Mouse (Mus musculus): ENCODE results near the gene Olfr97.
A peak's percentile ranks its signal among the peaks of the same experiment; 100 is the strongest.
"Not testable (repeated sequence)": the region's sequence is repeated elsewhere in the genome, so short reads cannot be mapped to it uniquely, and the experiment has no call there.

The Olfr97 gene

GRCm38 (mm10) chr17:37237230-37237629 lies at the start of gene Olfr97:
Gene Olfr97 (minus strand): TSS chr17:37237330.
- DNase-seq: not testable (repeated sequence)

GRCm38 (mm10) chr17:37283360-37283759 lies 46.2 kb upstream of the Olfr97 start, which contains the start of gene Olfr99:
Gene Olfr99 (minus strand): TSS chr17:37283460.
- DNase-seq: no peak

- no peak for DNase-seq
Observed at GRCm38 (mm10) chr17:37280331-37280730, 43.2 kb upstream of the Olfr97 start.

GRCm38 (mm10) chr17:37276573-37276972 lies 39.4 kb upstream of the Olfr97 start:
- DNase-seq: no peak

GRCm38 (mm10) chr17:37275626-37276248 lies 38.6 kb upstream of the Olfr97 start:
- DNase-seq: no peak

- peak; percentile 58 to 71 for DNase-seq
Observed at GRCm38 (mm10) chr17:37270702-37271092, 33.6 kb upstream of the Olfr97 start.

- peak; percentile 74 to 90 for DNase-seq
Observed at GRCm38 (mm10) chr17:37270058-37270701, 33.0 kb upstream of the Olfr97 start, which contains the start of gene H2-M3. Gene H2-M3 (plus strand): TSS chr17:37270220.

- no peak for DNase-seq
Observed at GRCm38 (mm10) chr17:37263626-37264025, 26.5 kb upstream of the Olfr97 start, which contains the start of gene Olfr98. Gene Olfr98 (minus strand): TSS chr17:37263749.

- no peak for DNase-seq
Observed at GRCm38 (mm10) chr17:37250544-37250943, 13.4 kb upstream of the Olfr97 start.

GRCm38 (mm10) chr17:37249460-37249859 lies 12.3 kb upstream of the Olfr97 start:
- DNase-seq: no peak

- peak; percentile 32 to 64 for DNase-seq
Observed at GRCm38 (mm10) chr17:37246715-37247114, 9.6 kb upstream of the Olfr97 start.

- no peak for DNase-seq
Observed at GRCm38 (mm10) chr17:37242198-37242597, 5.1 kb upstream of the Olfr97 start.

GRCm38 (mm10) chr17:37221879-37222278 lies 15.3 kb downstream of the Olfr97 start:
- no peak for DNase-seq

- DNase-seq: no peak
Observed at GRCm38 (mm10) chr17:37219846-37220245, 17.3 kb downstream of the Olfr97 start, which contains the start of gene Olfr96. Gene Olfr96 (plus strand): TSS chr17:37220146.

GRCm38 (mm10) chr17:37218486-37218885 lies 18.6 kb downstream of the Olfr97 start:
- DNase-seq: no peak

GRCm38 (mm10) chr17:37213018-37213417 lies 24.1 kb downstream of the Olfr97 start, which contains the start of gene Olfr95:
Gene Olfr95 (minus strand): TSS chr17:37213118.
- DNase-seq: no peak

GRCm38 (mm10) chr17:37210884-37211768 lies 26.0 kb downstream of the Olfr97 start:
- DNase-seq: no peak

GRCm38 (mm10) chr17:37203917-37204236 lies 33.3 kb downstream of the Olfr97 start:
- DNase-seq: no peak

- peak; percentile 12 to 22 for DNase-seq
Observed at GRCm38 (mm10) chr17:37203206-37203916, 33.8 kb downstream of the Olfr97 start.

- no peak for DNase-seq
Observed at GRCm38 (mm10) chr17:37200894-37201293, 36.2 kb downstream of the Olfr97 start, which contains the start of gene Olfr94. Gene Olfr94 (minus strand): TSS chr17:37200994.

GRCm38 (mm10) chr17:37196845-37197724 lies 40.0 kb downstream of the Olfr97 start:
- no peak for DNase-seq

Measured in thymus, adult 18-20 months (tissue).